In genomic region chr5:41762141-41762946, GRCm38 (mm10) we compare ENCODE assay signal across 9 mouse cellular contexts. TPM values are rescaled to one million over a fixed set of nuclear protein-coding genes. Genes with fewer than 3 reads are reported as not detected.
DNase-seq lines count a peak whose midpoint lies in the region; ATAC-seq and TF ChIP-seq lines count a peak whose summit lies in the region.
"Had no signal": no experiment of that assay in that cellular context is flagged by ENCODE, and none has a peak within 500 bp of the region (broad histone marks: within the 10 kb centered on the region; RNA-seq: fewer than 3 reads in every experiment).

No protein-coding gene starts in this region.

- H3K27me3 ChIP-seq in lung, embryonic 15.5 days, result peaks cover 95% of the 10 kb centered on the region
- H3K27me3 ChIP-seq in limb, embryonic 13.5 days, result peaks cover 91% of the 10 kb centered on the region
- peaks cover 84% of the 10 kb centered on the region for H3K27me3 ChIP-seq in stomach, embryonic 15.5 days (replicated peaks)

- no peak overlapping the region for H3K27ac ChIP-seq in lung, embryonic 15.5 days
- H3K27ac ChIP-seq in embryonic fibroblast, embryonic 13.5 days (ENCODE audit: insufficient read depth, low read length), result no peak overlapping the region
- no peak overlapping the region for H3K27ac ChIP-seq in limb, embryonic 13.5 days
- no peak overlapping the region for H3K27ac ChIP-seq in stomach, embryonic 15.5 days

- peaks cover 23% of the 10 kb centered on the region for H3K4me1 ChIP-seq in lung, embryonic 15.5 days
- H3K4me1 ChIP-seq in embryonic fibroblast, embryonic 13.5 days (ENCODE audit: control insufficient read depth, insufficient read depth, low read length), result no peaks in the 10 kb centered on the region
- H3K4me1 ChIP-seq in limb, embryonic 13.5 days, result peaks cover 30% of the 10 kb centered on the region
- peaks cover 17% of the 10 kb centered on the region for H3K4me1 ChIP-seq in stomach, embryonic 15.5 days

- TF ChIP-seq POLR2A in embryonic fibroblast, embryonic 13.5 days (IDR thresholded peaks at IDR 0.05; ENCODE audit: low read depth, low read length), result no peak

- peak overlapping the region; percentile 5; the same call in 1 of the 2 replicates for H3K4me3 ChIP-seq in lung, embryonic 15.5 days
- H3K4me3 ChIP-seq in embryonic fibroblast, embryonic 13.5 days (ENCODE audit: insufficient read depth, low read length), result peak overlapping the region; percentile 3; the same call in 1 of the 2 replicates
- peak overlapping the region; percentile 56 for H3K4me3 ChIP-seq in limb, embryonic 13.5 days
- peak overlapping the region; percentile 51 for H3K4me3 ChIP-seq in stomach, embryonic 15.5 days (replicated peaks)

- no peaks in the 10 kb centered on the region for H3K36me3 ChIP-seq in lung, embryonic 15.5 days
- H3K36me3 ChIP-seq in limb, embryonic 13.5 days, result 0 out of 2 replicates have a peak, but pooled peaks cover 3% of the 10 kb centered on the region
- H3K36me3 ChIP-seq in stomach, embryonic 15.5 days, result no peaks in the 10 kb centered on the region

- no peak overlapping the region for H3K9ac ChIP-seq in lung, embryonic 15.5 days
- H3K9ac ChIP-seq in limb, embryonic 13.5 days, result peak overlapping the region; percentile 80
- no peak overlapping the region for H3K9ac ChIP-seq in stomach, embryonic 15.5 days

- 10% methylated on average over 27 of the region's 27 CpGs for WGBS in lung, embryonic 15.5 days
- WGBS in limb, embryonic 13.5 days, result 3% methylated on average over 27 of the region's 27 CpGs
- 14% methylated on average over 27 of the region's 27 CpGs for WGBS in stomach, embryonic 15.5 days

- intact Hi-C loops in left cerebral cortex, postnatal 10 days (cut with DNase I), result loop anchor here (5.0 kb wide), 1 partner anchor 55 kb away; the partner anchor contains the start of gene Rab28

- H3K4me2 ChIP-seq in lung, embryonic 15.5 days, result peak overlapping the region; percentile 10
- H3K4me2 ChIP-seq in limb, embryonic 13.5 days (replicated peaks), result peak overlapping the region; percentile 75
- H3K4me2 ChIP-seq in stomach, embryonic 15.5 days, result peak overlapping the region; percentile 55

- DNase-seq in lung, adult 18-20 months, result no peak
- no peak for DNase-seq in cerebellum, postnatal 14 days
- DNase-seq in left cerebral cortex, postnatal 10 days (ENCODE audit: extremely low spot score in 1 of 2, low spot score in 2 of 2), result no peak
- DNase-seq: retina, postnatal 1 day had no signal

- TF ChIP-seq CTCF in embryonic fibroblast, embryonic 13.5 days (IDR thresholded peaks at IDR 0.05; ENCODE audit: borderline replicate concordance, insufficient read depth, low read length), result no peak

- no peak for ATAC-seq in lung, embryonic 15.5 days (ENCODE audit: borderline replicate concordance, extremely low read depth, low FRiP score, low TSS enrichment)
- no peak for ATAC-seq in limb, embryonic 13.5 days (ENCODE audit: low FRiP score, low read depth)
- ATAC-seq in stomach, embryonic 15.5 days (ENCODE audit: insufficient read depth, low FRiP score, low read depth), result no peak

- no peaks in the 10 kb centered on the region for H3K9me3 ChIP-seq in lung, embryonic 15.5 days
- no peaks in the 10 kb centered on the region for H3K9me3 ChIP-seq in limb, embryonic 13.5 days
- H3K9me3 ChIP-seq in stomach, embryonic 15.5 days, result no peaks in the 10 kb centered on the region

RNA-seq across cellular contexts. Expression of gene Nkx3-2, which starts 2.0 kb away (rescaled TPM):
- not detected in 2 replicates for polyA plus RNA-seq in lung, embryonic 15.5 days (2015; fragmentation: Nextera tagmentation; extraction: Ambion mirVana)
- 0.67 and 1.0 TPM in 2 replicates for polyA plus RNA-seq in embryonic fibroblast, embryonic 13.5 days (2011; ENCODE audit: insufficient read length, low read depth, missing spikeins)
- polyA plus RNA-seq in limb, embryonic 13.5 days (2015; fragmentation: Nextera tagmentation; extraction: Ambion mirVana), result 5.2 and 5.7 TPM in 2 replicates
- 7.7 and 8.1 TPM in 2 replicates for polyA plus RNA-seq in stomach, embryonic 15.5 days (2015; fragmentation: Nextera tagmentation; extraction: Ambion mirVana)
- not detected for total RNA-seq in left cerebral cortex, postnatal 10 days (2021)
- total RNA-seq: liver, adult 2 months had no signal
- polyA plus RNA-seq: liver, adult 2 months had no signal

RNA-seq across cellular contexts. Expression of gene Rab28, which starts 54.4 kb away (rescaled TPM):
- polyA plus RNA-seq in lung, embryonic 15.5 days (2015; fragmentation: Nextera tagmentation; extraction: Ambion mirVana), result 64.1 and 65.3 TPM in 2 replicates
- 39.3 and 60.7 TPM in 2 replicates for polyA plus RNA-seq in embryonic fibroblast, embryonic 13.5 days (2011; ENCODE audit: insufficient read length, low read depth, missing spikeins)
- polyA plus RNA-seq in limb, embryonic 13.5 days (2015; fragmentation: Nextera tagmentation; extraction: Ambion mirVana), result 87.4 and 90.1 TPM in 2 replicates
- 72.8 and 76.5 TPM in 2 replicates for polyA plus RNA-seq in stomach, embryonic 15.5 days (2015; fragmentation: Nextera tagmentation; extraction: Ambion mirVana)
- total RNA-seq in left cerebral cortex, postnatal 10 days (2021), result 10 to 100 TPM; 47.3 to 49.3 TPM

Comparison
In these comparisons a context has a peak if more than half of its experiments do, and no peak if none do; other contexts are left out.
1. H3K4me2 ChIP-seq: peak in every context shown above with its lines; median percentile 75 in limb, embryonic 13.5 days; 55 in stomach, embryonic 15.5 days; 10 in lung, embryonic 15.5 days.
2. H3K4me3 ChIP-seq: peak in every context shown above with its lines; median percentile 56 in limb, embryonic 13.5 days; 51 in stomach, embryonic 15.5 days; 5 in lung, embryonic 15.5 days; 3 in embryonic fibroblast, embryonic 13.5 days.